Mouse (Mus musculus) T-helper 2 cell (primary cell): Measurements from ENCODE around the gene Ppox.
"Not testable (repeated sequence)": the region's sequence is repeated elsewhere in the genome, so short reads cannot be mapped to it uniquely, and the experiment has no call there.

ENCODE experiments used
- in situ Hi-C: fragments of 300-600 bp; cut with MboI, MseI; formaldehyde crosslinking; loops from one replicate; pipeline ENCODE4 v1.15.1; 2025; ENCODE audit warnings: high pct_unique_total_duplicates

The Ppox gene

DNA sequence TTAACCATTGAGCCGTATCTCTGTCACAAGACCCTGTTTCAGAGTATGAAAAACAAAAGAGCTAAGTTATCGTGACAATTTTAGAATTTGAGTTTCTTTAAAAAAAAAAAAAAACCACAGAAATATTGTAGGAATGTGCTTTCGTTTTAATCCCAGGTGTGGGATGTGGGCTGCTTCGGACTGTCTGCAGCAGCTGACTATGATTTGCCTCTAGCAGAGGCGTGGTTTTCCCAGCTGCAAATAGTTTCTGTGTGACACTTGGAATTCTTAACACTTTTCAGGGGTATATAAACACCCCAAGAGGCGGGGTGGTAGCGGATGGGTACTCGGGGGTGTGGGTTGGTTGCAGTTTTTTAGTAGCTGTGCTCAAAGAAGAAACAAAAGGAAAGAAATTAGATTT, 35.6 kb downstream of the Ppox start:
- in situ Hi-C loops: no loop called here

GRCm38 (mm10) chr1:171241952-171242351, 39.0 kb downstream of the Ppox start:
- in situ Hi-C loops: not testable (repeated sequence)

DNA sequence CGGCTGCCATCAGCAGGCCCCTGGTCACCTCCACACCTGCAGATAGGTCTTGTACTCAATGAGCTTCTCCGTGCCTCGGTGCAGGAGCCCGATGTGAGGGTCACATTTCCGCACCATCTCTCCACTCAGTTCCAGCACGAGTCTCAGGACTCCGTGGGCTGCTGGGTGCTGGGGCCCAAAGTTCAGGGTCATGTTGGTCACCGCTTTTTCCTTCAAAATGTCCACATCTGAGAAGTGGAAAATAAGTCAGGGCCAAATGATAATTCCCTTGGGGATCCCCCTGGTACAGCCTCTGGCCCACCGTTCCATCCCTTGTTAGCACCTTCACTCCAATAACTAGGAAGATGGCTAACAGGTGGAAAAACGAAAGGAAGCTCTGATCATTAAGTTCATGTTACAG, 40.1 kb downstream of the Ppox start:
- in situ Hi-C loops: no loop called here

DNA sequence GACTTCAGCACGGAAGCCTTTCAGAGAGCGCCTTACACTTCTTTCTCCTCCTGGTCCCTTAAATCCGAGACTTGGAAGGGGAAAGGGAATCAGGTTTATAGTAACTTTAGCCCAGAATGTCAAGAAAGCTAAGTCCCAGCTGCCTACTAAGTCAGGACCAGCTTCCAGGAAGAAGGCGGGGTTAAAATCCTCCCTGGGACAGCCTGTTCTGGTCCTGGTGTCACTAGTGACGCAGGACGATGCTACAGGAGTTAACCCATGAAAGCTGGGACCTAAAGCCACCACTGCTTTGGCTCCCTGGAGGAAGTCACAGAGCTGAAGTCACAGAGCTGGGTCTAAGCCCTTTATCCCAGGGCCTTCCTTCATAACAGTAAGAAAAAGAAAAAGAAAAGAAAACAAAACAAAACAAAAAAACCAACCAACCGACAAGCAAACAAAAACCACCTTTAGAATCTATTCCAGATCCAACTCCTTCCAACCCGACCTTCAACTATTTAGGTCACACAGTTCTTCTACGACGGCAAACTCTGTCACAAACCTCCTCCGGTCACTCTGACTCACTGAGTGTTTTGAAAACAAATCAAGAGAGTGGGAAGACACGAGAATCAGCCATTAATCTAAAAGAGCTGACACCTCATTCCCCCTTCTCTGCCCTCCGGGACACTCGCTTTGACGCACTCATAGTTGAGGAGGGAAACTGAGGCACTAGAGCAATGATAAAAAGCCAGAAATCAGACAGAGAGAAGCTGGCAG, 40.8 kb downstream of the Ppox start:
- in situ Hi-C loops: no loop called here

- in situ Hi-C loops: no loop called here
These were observed 42.5 kb downstream of the Ppox start for GRCm38 (mm10) chr1:171238463-171238862.

DNA sequence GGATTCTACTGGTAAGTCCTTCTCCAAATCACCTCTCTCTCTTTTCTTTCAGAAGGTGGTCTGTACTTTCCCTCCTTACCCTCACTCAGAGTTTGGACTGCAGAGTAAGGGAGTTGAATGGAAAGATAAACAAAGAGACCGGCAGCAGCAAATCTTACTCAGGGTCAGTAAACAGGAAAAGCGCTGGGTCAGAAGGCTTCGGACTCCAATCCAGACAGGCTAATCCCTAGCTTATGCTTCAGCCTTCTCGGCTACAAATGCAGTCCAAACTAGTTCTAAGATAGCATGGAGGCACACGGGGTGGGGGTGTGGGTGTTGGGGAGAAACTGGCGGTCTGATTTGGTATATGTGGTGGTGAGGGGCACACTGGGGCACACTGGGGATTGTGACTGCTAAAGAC, 43.5 kb downstream of the Ppox start:
- in situ Hi-C loops: no loop called here

GRCm38 (mm10) chr1:171235791-171236190, 45.2 kb downstream of the Ppox start:
- in situ Hi-C loops: no loop called here

DNA sequence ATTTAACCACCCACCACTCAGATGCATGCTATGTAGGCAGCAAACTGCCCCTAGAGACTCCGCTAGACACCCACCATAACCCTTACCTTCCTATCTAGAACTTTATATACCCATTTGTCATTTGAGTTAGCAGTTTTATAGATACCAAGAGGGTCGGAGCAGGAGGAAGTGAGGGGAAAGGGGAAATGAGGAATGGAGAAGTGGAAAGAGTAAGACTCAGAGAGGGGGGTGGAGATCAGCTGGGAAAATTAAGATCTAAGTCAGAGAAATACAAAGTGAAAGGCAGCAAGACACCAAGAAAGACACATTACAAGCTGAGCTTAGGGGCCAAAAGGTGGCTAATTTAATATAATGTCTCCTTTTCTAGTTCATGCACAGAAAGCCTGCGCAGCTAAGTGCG, 46.4 kb downstream of the Ppox start:
- in situ Hi-C loops: no loop called here

GRCm38 (mm10) chr1:171234126-171234525, 46.9 kb downstream of the Ppox start, which contains the start of gene Fcer1g:
TSS of gene Fcer1g (minus strand) at chr1:171234365.
- in situ Hi-C loops: no loop called here

DNA sequence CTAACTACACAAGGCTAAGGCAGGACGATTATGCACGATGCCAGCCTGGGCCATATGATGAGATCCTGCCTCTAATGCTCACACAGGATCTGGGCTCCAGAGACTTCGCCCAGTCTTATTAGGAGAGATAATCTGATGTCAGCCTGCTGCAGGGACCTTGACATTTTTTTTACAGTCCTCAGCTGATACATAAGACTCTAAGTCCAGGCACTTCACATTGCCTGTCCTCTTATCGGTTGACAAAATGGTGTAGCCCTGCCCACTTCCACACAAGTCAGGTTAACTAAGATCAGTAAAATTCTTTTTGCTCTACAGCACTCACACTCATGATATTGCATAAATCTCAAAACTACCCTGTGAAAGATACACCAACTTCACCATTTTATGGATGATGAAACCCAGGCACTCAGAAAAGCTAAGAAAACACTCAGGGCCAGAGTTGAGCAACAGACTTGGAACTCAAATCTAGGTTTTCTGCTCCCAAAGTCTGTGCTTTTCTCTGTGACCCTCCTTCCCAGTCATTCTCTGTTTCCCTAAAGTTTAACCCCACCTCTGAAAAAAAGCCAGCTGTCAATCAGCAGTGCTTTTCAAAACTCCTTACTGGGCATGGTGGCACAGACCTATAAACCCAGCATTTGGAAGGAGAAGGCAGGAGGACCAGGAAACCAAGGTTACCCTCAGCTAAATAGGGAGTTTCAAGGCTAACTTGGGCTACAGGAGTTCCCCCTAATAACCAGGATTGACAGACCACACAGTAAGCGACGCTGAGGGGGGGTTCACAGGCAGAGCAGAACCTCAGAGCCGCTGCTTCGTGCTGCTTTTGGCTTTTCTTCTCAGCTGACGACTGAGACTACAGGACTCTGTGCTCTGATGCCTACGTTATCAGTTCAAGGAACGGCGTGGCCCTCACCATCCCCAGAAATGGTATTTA, 47.9 kb downstream of the Ppox start:
- in situ Hi-C loops: no loop called here

GRCm38 (mm10) chr1:171232348-171232747, 48.6 kb downstream of the Ppox start:
- in situ Hi-C loops: no loop called here

GRCm38 (mm10) chr1:171231844-171232243, 49.1 kb downstream of the Ppox start:
- in situ Hi-C loops: no loop called here

- in situ Hi-C loops: no loop called here
These were observed 50.8 kb downstream of the Ppox start for GRCm38 (mm10) chr1:171230215-171230614.

GRCm38 (mm10) chr1:171229750-171230149, 51.2 kb downstream of the Ppox start:
- in situ Hi-C loops: no loop called here

GRCm38 (mm10) chr1:171227879-171228278, 53.1 kb downstream of the Ppox start:
- in situ Hi-C loops: no loop called here

GRCm38 (mm10) chr1:171226780-171227179, 54.2 kb downstream of the Ppox start:
- in situ Hi-C loops: no loop called here
